Mouse (Mus musculus): ENCODE results near the gene Cacna1e. TPM values are rescaled to one million over a fixed set of nuclear protein-coding genes. Genes with fewer than 3 reads are reported as not detected.

The Cacna1e gene
- polyA plus RNA-seq, 1 experiment from 2014 or later: 7.8 TPM

- H3K9me3 ChIP-seq: no peaks in the 10 kb centered on the region
- 82% methylated on average over 2 of the region's 2 CpGs for WGBS
- no peaks in the 10 kb centered on the region for H3K36me3 ChIP-seq
- no peak for ATAC-seq (ENCODE audit: low FRiP score, low read depth)
- H3K4me3 ChIP-seq: no peak overlapping the region
- H3K4me1 ChIP-seq: no peaks in the 10 kb centered on the region
- no peak overlapping the region for H3K9ac ChIP-seq
- H3K27ac ChIP-seq: no peak overlapping the region
- H3K4me2 ChIP-seq (replicated peaks): no peak overlapping the region
- H3K27me3 ChIP-seq (replicated peaks): no peaks in the 10 kb centered on the region
Observed at GRCm38 (mm10) chr1:154579929-154580328, 304.4 kb downstream of the Cacna1e start.

- Histone ChIP-seq H3K36me3 (no peaks in the 10 kb centered on the region), H3K4me3 (no peak overlapping the region), H3K9ac (no peak overlapping the region), H3K4me2 (replicated peaks) (no peak overlapping the region), H3K27ac (no peak overlapping the region), H3K4me1 (no peaks in the 10 kb centered on the region), H3K27me3 (replicated peaks) (no peaks in the 10 kb centered on the region), H3K9me3 (no peaks in the 10 kb centered on the region)
- 89% methylated on average over 4 of the region's 4 CpGs for WGBS
- no peak for ATAC-seq (ENCODE audit: low FRiP score, low read depth)
Observed at GRCm38 (mm10) chr1:154578748-154579147, 305.6 kb downstream of the Cacna1e start.

- ATAC-seq (ENCODE audit: low FRiP score, low read depth): no peak
- no peak overlapping the region for H3K27ac ChIP-seq
- 70% methylated on average over 2 of the region's 2 CpGs for WGBS
- H3K27me3 ChIP-seq (replicated peaks): no peaks in the 10 kb centered on the region
- H3K4me2 ChIP-seq (replicated peaks): no peak overlapping the region
- H3K9ac ChIP-seq: no peak overlapping the region
- H3K9me3 ChIP-seq: no peaks in the 10 kb centered on the region
- no peaks in the 10 kb centered on the region for H3K36me3 ChIP-seq
- H3K4me3 ChIP-seq: no peak overlapping the region
- H3K4me1 ChIP-seq: no peaks in the 10 kb centered on the region
Observed at GRCm38 (mm10) chr1:154576418-154576817, 307.9 kb downstream of the Cacna1e start.

GRCm38 (mm10) chr1:154566026-154566425 is 318.3 kb downstream of the Cacna1e start:
- Histone ChIP-seq H3K27ac (no peak overlapping the region), H3K4me1 (no peaks in the 10 kb centered on the region), H3K4me3 (no peak overlapping the region), H3K27me3 (replicated peaks) (no peaks in the 10 kb centered on the region), H3K9ac (no peak overlapping the region), H3K9me3 (no peaks in the 10 kb centered on the region), H3K4me2 (replicated peaks) (no peak overlapping the region), H3K36me3 (no peaks in the 10 kb centered on the region)
- 89% methylated on average over 6 of the region's 6 CpGs for WGBS
- ATAC-seq (ENCODE audit: low FRiP score, low read depth): no peak

- Histone ChIP-seq H3K4me1 (no peaks in the 10 kb centered on the region), H3K9me3 (no peaks in the 10 kb centered on the region), H3K4me2 (replicated peaks) (no peak overlapping the region), H3K4me3 (no peak overlapping the region), H3K27ac (no peak overlapping the region), H3K9ac (no peak overlapping the region), H3K27me3 (replicated peaks) (no peaks in the 10 kb centered on the region), H3K36me3 (no peaks in the 10 kb centered on the region)
- ATAC-seq (ENCODE audit: low FRiP score, low read depth): no peak
- 58% methylated on average over 1 of the region's 1 CpGs for whole genome bisulfite sequencing
Observed at GRCm38 (mm10) chr1:154555811-154556210, 328.5 kb downstream of the Cacna1e start.

GRCm38 (mm10) chr1:154553132-154553531 is 331.2 kb downstream of the Cacna1e start:
- ATAC-seq (ENCODE audit: low FRiP score, low read depth): no peak
- no peaks in the 10 kb centered on the region for H3K9me3 ChIP-seq
- no peak overlapping the region for H3K9ac ChIP-seq
- H3K36me3 ChIP-seq: no peaks in the 10 kb centered on the region
- H3K4me3 ChIP-seq: no peak overlapping the region
- H3K4me2 ChIP-seq (replicated peaks): no peak overlapping the region
- 72% methylated on average over 1 of the region's 1 CpGs for WGBS
- no peaks in the 10 kb centered on the region for H3K4me1 ChIP-seq
- H3K27me3 ChIP-seq (replicated peaks): no peaks in the 10 kb centered on the region
- H3K27ac ChIP-seq: no peak overlapping the region

GRCm38 (mm10) chr1:154537445-154537844 is 346.9 kb downstream of the Cacna1e start:
- Histone ChIP-seq H3K4me3 (no peak overlapping the region), H3K27ac (no peak overlapping the region), H3K36me3 (no peaks in the 10 kb centered on the region), H3K9ac (no peak overlapping the region), H3K4me2 (replicated peaks) (no peak overlapping the region), H3K4me1 (peaks cover 7% of the 10 kb centered on the region; the same call in 1 of the 2 replicates), H3K27me3 (replicated peaks) (no peaks in the 10 kb centered on the region), H3K9me3 (no peaks in the 10 kb centered on the region)
- ATAC-seq (ENCODE audit: low FRiP score, low read depth): no peak

GRCm38 (mm10) chr1:154536763-154537162 is 347.5 kb downstream of the Cacna1e start:
- Histone ChIP-seq H3K4me1 (peaks cover 7% of the 10 kb centered on the region; the same call in 1 of the 2 replicates), H3K27ac (no peak overlapping the region), H3K9ac (no peak overlapping the region), H3K4me2 (replicated peaks) (no peak overlapping the region), H3K27me3 (replicated peaks) (no peaks in the 10 kb centered on the region), H3K4me3 (no peak overlapping the region), H3K9me3 (no peaks in the 10 kb centered on the region), H3K36me3 (no peaks in the 10 kb centered on the region)
- ATAC-seq (ENCODE audit: low FRiP score, low read depth): no peak
- 75% methylated on average over 2 of the region's 2 CpGs for WGBS

GRCm38 (mm10) chr1:154532987-154533940 is 351.0 kb downstream of the Cacna1e start:
- no peaks in the 10 kb centered on the region for H3K36me3 ChIP-seq
- no peaks in the 10 kb centered on the region for H3K9me3 ChIP-seq
- WGBS: 68% methylated on average over 11 of the region's 11 CpGs
- no peak for ATAC-seq (ENCODE audit: low FRiP score, low read depth)
- H3K4me2 ChIP-seq (replicated peaks): no peak overlapping the region
- no peak overlapping the region for H3K4me3 ChIP-seq
- H3K9ac ChIP-seq: no peak overlapping the region
- no peaks in the 10 kb centered on the region for H3K27me3 ChIP-seq (replicated peaks)
- no peak overlapping the region for H3K27ac ChIP-seq
- H3K4me1 ChIP-seq: peaks cover 7% of the 10 kb centered on the region; the same call in 1 of the 2 replicates

- Histone ChIP-seq H3K4me3 (no peak overlapping the region), H3K27me3 (replicated peaks) (no peaks in the 10 kb centered on the region), H3K9me3 (no peaks in the 10 kb centered on the region), H3K27ac (no peak overlapping the region), H3K4me2 (replicated peaks) (no peak overlapping the region), H3K36me3 (no peaks in the 10 kb centered on the region), H3K4me1 (peaks cover 7% of the 10 kb centered on the region; the same call in 1 of the 2 replicates), H3K9ac (no peak overlapping the region)
- WGBS: 95% methylated on average over 4 of the region's 4 CpGs
- ATAC-seq (ENCODE audit: low FRiP score, low read depth): no peak
Observed at GRCm38 (mm10) chr1:154529666-154530065, 354.6 kb downstream of the Cacna1e start.

GRCm38 (mm10) chr1:154528803-154529202 is 355.5 kb downstream of the Cacna1e start:
- no peak for ATAC-seq (ENCODE audit: low FRiP score, low read depth)
- H3K4me1 ChIP-seq: peaks cover 7% of the 10 kb centered on the region; the same call in 1 of the 2 replicates
- 88% methylated on average over 6 of the region's 6 CpGs for WGBS
- H3K9me3 ChIP-seq: no peaks in the 10 kb centered on the region
- no peak overlapping the region for H3K4me2 ChIP-seq (replicated peaks)
- no peak overlapping the region for H3K27ac ChIP-seq
- H3K4me3 ChIP-seq: no peak overlapping the region
- H3K9ac ChIP-seq: no peak overlapping the region
- no peaks in the 10 kb centered on the region for H3K36me3 ChIP-seq
- H3K27me3 ChIP-seq (replicated peaks): no peaks in the 10 kb centered on the region

- WGBS: 95% methylated on average over 2 of the region's 2 CpGs
- H3K9ac ChIP-seq: no peak overlapping the region
- no peak overlapping the region for H3K4me2 ChIP-seq (replicated peaks)
- no peak overlapping the region for H3K27ac ChIP-seq
- no peaks in the 10 kb centered on the region for H3K9me3 ChIP-seq
- H3K36me3 ChIP-seq: no peaks in the 10 kb centered on the region
- no peaks in the 10 kb centered on the region for H3K27me3 ChIP-seq (replicated peaks)
- H3K4me3 ChIP-seq: no peak overlapping the region
- no peaks in the 10 kb centered on the region for H3K4me1 ChIP-seq
- ATAC-seq (ENCODE audit: low FRiP score, low read depth): no peak
Observed at GRCm38 (mm10) chr1:154520715-154521114, 363.6 kb downstream of the Cacna1e start.

- Histone ChIP-seq H3K4me2 (replicated peaks) (no peak overlapping the region), H3K36me3 (no peaks in the 10 kb centered on the region), H3K9ac (no peak overlapping the region), H3K4me3 (no peak overlapping the region), H3K27me3 (replicated peaks) (no peaks in the 10 kb centered on the region), H3K4me1 (no peaks in the 10 kb centered on the region), H3K27ac (no peak overlapping the region), H3K9me3 (no peaks in the 10 kb centered on the region)
- no peak for ATAC-seq (ENCODE audit: low FRiP score, low read depth)
- WGBS: 91% methylated on average over 2 of the region's 2 CpGs
Observed at GRCm38 (mm10) chr1:154515350-154515749, 369.0 kb downstream of the Cacna1e start.
